Comparison of ENCODE assay signal across 23 mouse cellular contexts in the genomic region with DNA sequence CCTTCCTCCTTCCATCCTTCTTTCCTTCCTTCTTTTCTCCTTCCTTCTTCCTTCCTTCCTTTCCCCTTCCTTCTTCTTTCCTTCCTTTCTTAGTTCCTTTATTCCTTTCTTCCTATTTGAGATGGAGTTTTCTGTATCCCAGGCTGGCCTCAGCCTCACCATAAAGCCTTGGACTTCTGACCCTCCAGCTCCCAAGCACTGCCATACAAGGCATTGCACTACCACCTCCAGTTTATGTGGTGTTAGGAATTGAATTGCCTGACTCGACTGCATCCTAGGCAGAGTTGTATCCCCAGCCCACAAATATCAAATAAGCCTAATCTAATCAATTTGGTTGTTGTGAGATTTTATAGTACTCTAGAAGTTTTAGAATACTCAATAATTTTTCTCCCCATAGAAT.
"Had no signal": no experiment of that assay in that cellular context is flagged by ENCODE, and none has a peak within 500 bp of the region (broad histone marks: within the 10 kb centered on the region; RNA-seq: fewer than 3 reads in every experiment).

No protein-coding gene starts in this region.

- DNase-seq: gastrocnemius, postnatal 14 days; gastrocnemius, postnatal 36 days; heart, adult 18-20 months; heart, postnatal 14 days; heart, postnatal 36 days; kidney, adult 18-20 months; kidney, adult 8-10 months; kidney, postnatal 10 days; kidney, postnatal 25 days; kidney, postnatal 4 days; liver; liver, embryonic 13.5 days had no signal

- H3K4me3 ChIP-seq: heart, embryonic 13.5 days; heart, embryonic 15.5 days; hindbrain, embryonic 13.5 days; hindbrain, embryonic 15.5 days; layer of hippocampus, adult 2 months; left cerebral cortex, adult 2 months; limb, embryonic 10.5 days; limb, embryonic 12.5 days; liver, embryonic 13.5 days; liver, embryonic 15.5 days had no signal

- ATAC-seq: hindbrain, postnatal 0 days had no signal

- H3K9ac ChIP-seq: heart, embryonic 13.5 days; heart, embryonic 15.5 days; hindbrain, embryonic 13.5 days; hindbrain, embryonic 15.5 days; limb, embryonic 12.5 days; liver, embryonic 13.5 days; liver, embryonic 15.5 days had no signal

- H3K9me3 ChIP-seq: heart, embryonic 13.5 days; heart, embryonic 15.5 days; hindbrain, embryonic 13.5 days; hindbrain, embryonic 15.5 days; limb, embryonic 10.5 days; limb, embryonic 12.5 days; liver, embryonic 13.5 days; liver, embryonic 15.5 days had no signal

- H3K4me1 ChIP-seq: heart, embryonic 15.5 days; hindbrain, embryonic 13.5 days; hindbrain, embryonic 15.5 days; liver, embryonic 13.5 days; liver, embryonic 15.5 days had no signal

- H3K4me2 ChIP-seq: heart, embryonic 11.5 days; heart, embryonic 13.5 days; heart, embryonic 15.5 days; hindbrain, embryonic 13.5 days; hindbrain, embryonic 15.5 days; limb, embryonic 12.5 days; liver, embryonic 13.5 days; liver, embryonic 15.5 days had no signal

- H3K36me3 ChIP-seq: heart, embryonic 13.5 days; heart, embryonic 15.5 days; hindbrain, embryonic 13.5 days; hindbrain, embryonic 15.5 days; limb, embryonic 10.5 days; limb, embryonic 12.5 days; liver, embryonic 13.5 days; liver, embryonic 15.5 days had no signal

- H3K27me3 ChIP-seq: hindbrain, embryonic 13.5 days; hindbrain, embryonic 15.5 days; limb, embryonic 12.5 days; liver, embryonic 13.5 days; liver, embryonic 15.5 days had no signal

- H3K27ac ChIP-seq: heart, embryonic 13.5 days; heart, embryonic 15.5 days; hindbrain, embryonic 13.5 days; hindbrain, embryonic 15.5 days; hindbrain, postnatal 0 days; layer of hippocampus, adult 2 months; left cerebral cortex, adult 2 months; limb, embryonic 10.5 days; limb, embryonic 12.5 days; liver, embryonic 13.5 days; liver, embryonic 15.5 days had no signal
